Mouse (Mus musculus): Measurements from ENCODE around the gene Taf1d. TPM values are rescaled to one million over a fixed set of nuclear protein-coding genes. Genes with fewer than 3 reads are reported as not detected.
A peak's percentile ranks its signal among the peaks of the same experiment; 100 is the strongest.

Gene Taf1d
- polyA plus RNA-seq, 1 experiment: 401 TPM

DNA sequence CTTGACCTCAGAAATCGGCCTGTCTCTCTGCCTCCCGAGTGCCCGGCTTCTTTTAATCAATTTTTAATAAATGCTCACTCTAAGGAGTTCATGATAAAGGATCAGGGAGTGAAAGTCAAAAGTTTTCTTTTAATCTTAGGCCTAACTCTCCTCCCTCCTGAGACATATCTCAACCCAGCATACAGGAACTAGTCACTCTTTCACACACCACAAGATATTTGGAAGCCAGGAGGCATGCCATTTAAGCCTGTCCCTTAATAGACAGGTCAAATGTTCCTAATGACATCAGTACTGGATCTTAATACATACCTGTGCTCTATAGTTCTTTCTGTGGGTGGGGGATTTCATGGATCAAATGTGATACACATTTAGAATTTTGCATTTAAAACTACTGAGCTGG, 27.7 kb upstream of the Taf1d start:
- Histone ChIP-seq H3K4me1 (ENCODE audit: control insufficient read depth, insufficient read depth, low read length) (no peaks in the 10 kb centered on the region), H3K4me3 (ENCODE audit: low read depth, low read length) (no peak overlapping the region), H3K9ac (ENCODE audit: low read depth, poor library complexity, severe bottlenecking) (no peak overlapping the region), H3K36me3 (ENCODE audit: control insufficient read depth, insufficient read depth, low read length, poor library complexity, severe bottlenecking) (peaks cover 32% of the 10 kb centered on the region), H3K27ac (ENCODE audit: insufficient read depth, low read length) (no peak overlapping the region), H3K27me3 (ENCODE audit: control insufficient read depth, insufficient read depth, low read length, poor library complexity, severe bottlenecking) (no peaks in the 10 kb centered on the region), H3K9me3 (replicated peaks; ENCODE audit: control insufficient read depth, insufficient read depth, low read length, poor library complexity, severe bottlenecking) (no peaks in the 10 kb centered on the region)
- TF ChIP-seq CTCF (IDR thresholded peaks at IDR 0.05; ENCODE audit: low read depth, low read length) (no peak), POLR2A (IDR thresholded peaks at IDR 0.05; ENCODE audit: insufficient read depth, low read length) (no peak), EP300 (IDR thresholded peaks at IDR 0.05; ENCODE audit: insufficient read depth, low read depth, low read length) (no peak)

DNA sequence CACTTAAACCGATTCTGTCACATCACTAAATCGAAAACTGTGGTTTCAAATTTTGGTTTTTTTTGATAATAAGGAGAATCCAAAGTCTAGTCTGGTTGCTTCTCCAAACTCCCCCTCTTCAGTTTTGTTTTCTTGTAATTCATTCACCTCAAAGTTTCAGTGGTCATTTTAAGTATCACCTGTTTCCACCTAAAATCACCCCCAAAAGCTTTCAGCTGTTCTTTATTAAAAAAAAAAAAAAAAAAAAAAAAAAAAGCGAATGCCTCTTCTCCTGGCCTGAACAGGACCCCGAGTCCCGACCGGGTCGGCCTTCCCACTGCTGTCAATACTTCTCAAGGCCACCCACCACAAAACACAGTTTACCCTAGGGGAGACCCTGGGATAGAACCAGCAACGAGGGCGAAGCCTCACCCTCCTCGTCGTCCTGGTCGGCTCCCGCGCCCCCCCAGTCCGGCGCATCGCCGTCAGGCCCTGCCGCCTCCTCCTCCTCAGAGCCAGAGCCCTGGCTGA, 26.8 kb upstream of the Taf1d start:
- Histone ChIP-seq H3K27me3 (ENCODE audit: control insufficient read depth, insufficient read depth, low read length, poor library complexity, severe bottlenecking) (no peaks in the 10 kb centered on the region), H3K4me1 (ENCODE audit: control insufficient read depth, insufficient read depth, low read length) (no peaks in the 10 kb centered on the region), H3K9me3 (replicated peaks; ENCODE audit: control insufficient read depth, insufficient read depth, low read length, poor library complexity, severe bottlenecking) (no peaks in the 10 kb centered on the region), H3K4me3 (ENCODE audit: low read depth, low read length) (peak overlapping the region; percentile 78), H3K9ac (ENCODE audit: low read depth, poor library complexity, severe bottlenecking) (peak overlapping the region; percentile 34), H3K36me3 (ENCODE audit: control insufficient read depth, insufficient read depth, low read length, poor library complexity, severe bottlenecking) (peaks cover 23% of the 10 kb centered on the region), H3K27ac (ENCODE audit: insufficient read depth, low read length) (no peak overlapping the region)
- no peak for TF ChIP-seq EP300 (IDR thresholded peaks at IDR 0.05; ENCODE audit: insufficient read depth, low read depth, low read length)
- no peak for TF ChIP-seq CTCF (IDR thresholded peaks at IDR 0.05; ENCODE audit: low read depth, low read length)
- TF ChIP-seq POLR2A (IDR thresholded peaks at IDR 0.05; ENCODE audit: insufficient read depth, low read length): no peak

DNA sequence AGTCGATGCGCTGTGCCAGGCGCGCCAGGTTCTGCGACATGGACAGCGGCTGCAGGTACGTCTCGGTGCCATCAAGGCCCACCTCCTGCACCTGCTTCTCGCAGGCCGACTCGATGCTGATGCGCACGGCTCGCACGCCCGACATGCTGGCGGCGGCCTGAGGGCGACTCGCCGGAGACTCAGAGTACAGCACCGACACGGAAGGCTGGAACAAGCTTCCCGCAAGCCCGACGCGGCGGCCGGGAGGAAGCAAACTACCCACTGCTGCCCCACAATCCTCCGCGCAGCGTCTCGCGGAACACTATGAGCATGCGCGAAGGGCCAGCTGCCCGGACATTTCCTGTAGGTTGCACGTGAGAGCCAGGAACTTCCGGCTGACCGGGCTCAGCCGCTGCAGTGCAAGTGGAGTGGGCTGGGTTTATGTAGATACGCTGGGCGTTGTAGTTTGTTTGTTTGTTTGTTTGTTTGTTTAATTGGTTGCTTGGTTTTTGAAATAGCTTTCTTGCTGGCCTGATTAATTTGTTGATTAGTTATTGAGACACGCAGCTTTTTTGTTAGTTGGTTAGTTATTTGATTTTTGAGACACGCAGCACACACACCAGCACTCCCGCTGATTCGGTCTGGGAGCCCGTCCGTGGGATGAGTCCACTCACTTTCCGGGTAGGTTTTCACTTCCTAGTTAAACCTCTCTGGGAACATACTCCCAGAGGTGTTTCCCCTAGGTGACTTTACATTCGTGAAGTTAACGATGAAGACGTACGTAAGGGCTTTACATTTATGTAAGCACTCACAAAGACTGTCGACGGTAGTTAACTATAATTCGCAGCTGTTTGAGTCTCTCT, 26.1 kb upstream of the Taf1d start, which contains the start of gene Med17:
Gene Med17 (minus strand): TSS at position 283 of the 842 bp plus-strand sequence.
- TF ChIP-seq POLR2A (IDR thresholded peaks at IDR 0.05; ENCODE audit: insufficient read depth, low read length) (peak; percentile 76), EP300 (IDR thresholded peaks at IDR 0.05; ENCODE audit: insufficient read depth, low read depth, low read length) (peak; percentile 49; the same call in 1 of the 2 replicates), CTCF (IDR thresholded peaks at IDR 0.05; ENCODE audit: low read depth, low read length) (no peak)
- Histone ChIP-seq H3K36me3 (ENCODE audit: control insufficient read depth, insufficient read depth, low read length, poor library complexity, severe bottlenecking) (peaks cover 17% of the 10 kb centered on the region), H3K4me3 (ENCODE audit: low read depth, low read length) (peak within 1 kb of the TSS; percentile 78), H3K27me3 (ENCODE audit: control insufficient read depth, insufficient read depth, low read length, poor library complexity, severe bottlenecking) (no peaks in the 10 kb centered on the region), H3K9ac (ENCODE audit: low read depth, poor library complexity, severe bottlenecking) (peak within 1 kb of the TSS; percentile 50), H3K9me3 (replicated peaks; ENCODE audit: control insufficient read depth, insufficient read depth, low read length, poor library complexity, severe bottlenecking) (no peaks in the 10 kb centered on the region), H3K27ac (ENCODE audit: insufficient read depth, low read length) (no peak within 1 kb of the TSS), H3K4me1 (ENCODE audit: control insufficient read depth, insufficient read depth, low read length) (no peaks in the 10 kb centered on the region)

DNA sequence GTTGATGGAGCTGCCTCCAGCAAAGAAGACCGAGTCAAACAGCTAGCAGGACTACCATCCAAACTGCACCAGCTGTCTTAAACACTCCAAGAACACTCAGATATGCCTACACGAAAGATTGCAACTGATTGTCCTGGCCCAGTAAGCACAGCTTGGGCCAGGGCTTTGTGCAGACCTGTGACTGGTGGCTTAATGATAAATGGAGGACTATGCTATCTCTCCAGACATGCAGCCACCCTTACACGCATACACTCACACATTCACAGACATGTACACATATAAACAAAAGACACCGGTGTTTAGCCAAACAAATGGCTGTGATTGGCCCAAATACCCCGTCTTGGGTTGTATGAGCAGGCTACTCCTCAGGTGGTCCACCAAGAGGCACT, 25.5 kb upstream of the Taf1d start:
- TF ChIP-seq POLR2A (IDR thresholded peaks at IDR 0.05; ENCODE audit: insufficient read depth, low read length) (no peak), CTCF (IDR thresholded peaks at IDR 0.05; ENCODE audit: low read depth, low read length) (no peak), EP300 (IDR thresholded peaks at IDR 0.05; ENCODE audit: insufficient read depth, low read depth, low read length) (no peak)
- Histone ChIP-seq H3K27ac (ENCODE audit: insufficient read depth, low read length) (no peak overlapping the region), H3K4me3 (ENCODE audit: low read depth, low read length) (peak overlapping the region; percentile 78), H3K36me3 (ENCODE audit: control insufficient read depth, insufficient read depth, low read length, poor library complexity, severe bottlenecking) (peaks cover 11% of the 10 kb centered on the region), H3K9ac (ENCODE audit: low read depth, poor library complexity, severe bottlenecking) (peak overlapping the region; percentile 50), H3K27me3 (ENCODE audit: control insufficient read depth, insufficient read depth, low read length, poor library complexity, severe bottlenecking) (no peaks in the 10 kb centered on the region), H3K4me1 (ENCODE audit: control insufficient read depth, insufficient read depth, low read length) (no peaks in the 10 kb centered on the region), H3K9me3 (replicated peaks; ENCODE audit: control insufficient read depth, insufficient read depth, low read length, poor library complexity, severe bottlenecking) (no peaks in the 10 kb centered on the region)

DNA sequence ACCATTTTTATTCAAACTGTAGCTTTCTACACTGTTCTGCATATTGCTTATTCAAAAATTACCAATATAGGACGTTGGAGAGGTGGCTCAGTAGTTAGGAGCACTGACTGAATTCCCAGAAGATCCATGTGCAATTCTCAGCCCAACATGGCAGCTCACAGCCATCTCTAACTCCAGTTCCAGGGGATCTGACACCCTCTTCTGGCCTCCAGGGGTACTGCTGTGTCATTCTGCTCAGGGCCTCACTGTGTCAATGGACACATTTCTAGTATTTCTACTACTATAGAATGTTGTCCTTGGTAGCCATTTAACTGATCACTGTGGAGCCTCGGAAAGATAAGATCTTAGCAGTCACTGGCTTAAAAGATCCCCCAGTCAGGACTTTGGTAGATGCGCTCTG, 20.6 kb upstream of the Taf1d start:
- Histone ChIP-seq H3K4me1 (ENCODE audit: control insufficient read depth, insufficient read depth, low read length) (no peaks in the 10 kb centered on the region), H3K36me3 (ENCODE audit: control insufficient read depth, insufficient read depth, low read length, poor library complexity, severe bottlenecking) (no peaks in the 10 kb centered on the region), H3K9me3 (replicated peaks; ENCODE audit: control insufficient read depth, insufficient read depth, low read length, poor library complexity, severe bottlenecking) (no peaks in the 10 kb centered on the region), H3K9ac (ENCODE audit: low read depth, poor library complexity, severe bottlenecking) (no peak overlapping the region), H3K27ac (ENCODE audit: insufficient read depth, low read length) (no peak overlapping the region), H3K4me3 (ENCODE audit: low read depth, low read length) (no peak overlapping the region), H3K27me3 (ENCODE audit: control insufficient read depth, insufficient read depth, low read length, poor library complexity, severe bottlenecking) (no peaks in the 10 kb centered on the region)
- TF ChIP-seq POLR2A (IDR thresholded peaks at IDR 0.05; ENCODE audit: insufficient read depth, low read length) (no peak), CTCF (IDR thresholded peaks at IDR 0.05; ENCODE audit: low read depth, low read length) (peak; percentile 74), EP300 (IDR thresholded peaks at IDR 0.05; ENCODE audit: insufficient read depth, low read depth, low read length) (0 out of 2 replicates have a peak, but pooled peaks have one; percentile 25)

DNA sequence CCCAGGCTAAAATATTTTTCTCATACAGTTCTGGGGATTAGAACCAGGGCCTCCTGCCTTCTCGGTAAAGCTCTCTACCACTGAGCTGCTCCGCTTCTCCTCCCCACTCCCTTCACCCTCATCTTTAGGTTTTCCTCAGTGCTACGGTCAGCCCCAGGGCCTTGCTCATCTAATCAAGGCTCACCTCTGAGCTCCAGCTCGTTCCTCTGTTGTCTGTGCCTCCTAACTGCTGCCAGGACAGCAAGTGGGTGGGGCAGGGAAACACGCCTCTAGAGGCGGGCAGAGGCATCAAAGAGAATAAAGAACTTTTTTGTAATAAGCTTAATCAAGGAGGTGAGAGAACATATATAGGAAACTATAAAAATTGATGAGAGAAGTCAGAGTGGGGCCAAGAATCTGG, 18.2 kb upstream of the Taf1d start:
- H3K9ac ChIP-seq (ENCODE audit: low read depth, poor library complexity, severe bottlenecking): no peak overlapping the region

More for the DNA sequence above, 18.2 kb upstream of the Taf1d start:
- Histone ChIP-seq H3K9me3 (replicated peaks; ENCODE audit: control insufficient read depth, insufficient read depth, low read length, poor library complexity, severe bottlenecking) (no peaks in the 10 kb centered on the region), H3K27ac (ENCODE audit: insufficient read depth, low read length) (no peak overlapping the region), H3K4me1 (ENCODE audit: control insufficient read depth, insufficient read depth, low read length) (no peaks in the 10 kb centered on the region), H3K36me3 (ENCODE audit: control insufficient read depth, insufficient read depth, low read length, poor library complexity, severe bottlenecking) (no peaks in the 10 kb centered on the region), H3K4me3 (ENCODE audit: low read depth, low read length) (no peak overlapping the region), H3K27me3 (ENCODE audit: control insufficient read depth, insufficient read depth, low read length, poor library complexity, severe bottlenecking) (no peaks in the 10 kb centered on the region)
- TF ChIP-seq EP300 (IDR thresholded peaks at IDR 0.05; ENCODE audit: insufficient read depth, low read depth, low read length): no peak
- TF ChIP-seq CTCF (IDR thresholded peaks at IDR 0.05; ENCODE audit: low read depth, low read length): no peak
